Mouse (Mus musculus): ENCODE data around the gene Scfd2.

DNA sequence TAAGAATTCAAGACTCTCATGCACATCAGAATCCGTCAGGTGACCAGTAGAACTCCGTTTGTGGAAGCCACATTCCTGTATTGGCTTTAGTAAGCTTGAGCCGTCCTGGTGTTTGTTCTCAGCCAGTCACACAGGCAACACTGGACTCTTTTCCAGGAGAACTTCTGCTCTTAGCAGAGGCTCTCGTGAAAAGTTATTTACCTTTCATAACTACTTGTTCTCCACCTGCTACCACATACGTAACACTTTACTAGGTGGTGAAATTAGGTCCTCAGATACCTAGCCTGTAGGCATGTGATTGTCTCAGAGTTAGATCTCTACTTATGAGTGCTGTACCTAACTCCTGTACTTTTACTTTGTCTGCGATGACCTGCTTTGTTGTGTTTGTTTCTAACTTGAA lies 40.2 kb upstream of the Scfd2 start:
- TF ChIP-seq CTCF (IDR thresholded peaks at IDR 0.05; ENCODE audit: extremely low read depth, insufficient read depth, low read length) (no peak), POLR2A (IDR thresholded peaks at IDR 0.05; ENCODE audit: extremely low read depth, insufficient read depth, low read length) (no peak)
